Mouse (Mus musculus) layer of hippocampus, adult 8-10 months (tissue): ENCODE results near the gene Kank1. TPM values are rescaled to one million over a fixed set of nuclear protein-coding genes. Genes with fewer than 3 reads are reported as not detected.
A peak's percentile ranks its signal among the peaks of the same experiment; 100 is the strongest.

Experiments
- DNase-seq, 2 experiments: peaks; one replicate each; pipeline ENCODE4 v3.0.0; 2022; ENCODE audit warnings: low spot score in 2 of 2
- total RNA-seq, 4 experiments: library from RNA; stranded (reverse); gene quantifications; 2 replicates each; pipeline ENCODE4 v1.2.4; 2022

Kank1 gene
- 10 to 100 TPM; 16.3 to 18.5 (median 17.4) TPM for total RNA-seq

DNA sequence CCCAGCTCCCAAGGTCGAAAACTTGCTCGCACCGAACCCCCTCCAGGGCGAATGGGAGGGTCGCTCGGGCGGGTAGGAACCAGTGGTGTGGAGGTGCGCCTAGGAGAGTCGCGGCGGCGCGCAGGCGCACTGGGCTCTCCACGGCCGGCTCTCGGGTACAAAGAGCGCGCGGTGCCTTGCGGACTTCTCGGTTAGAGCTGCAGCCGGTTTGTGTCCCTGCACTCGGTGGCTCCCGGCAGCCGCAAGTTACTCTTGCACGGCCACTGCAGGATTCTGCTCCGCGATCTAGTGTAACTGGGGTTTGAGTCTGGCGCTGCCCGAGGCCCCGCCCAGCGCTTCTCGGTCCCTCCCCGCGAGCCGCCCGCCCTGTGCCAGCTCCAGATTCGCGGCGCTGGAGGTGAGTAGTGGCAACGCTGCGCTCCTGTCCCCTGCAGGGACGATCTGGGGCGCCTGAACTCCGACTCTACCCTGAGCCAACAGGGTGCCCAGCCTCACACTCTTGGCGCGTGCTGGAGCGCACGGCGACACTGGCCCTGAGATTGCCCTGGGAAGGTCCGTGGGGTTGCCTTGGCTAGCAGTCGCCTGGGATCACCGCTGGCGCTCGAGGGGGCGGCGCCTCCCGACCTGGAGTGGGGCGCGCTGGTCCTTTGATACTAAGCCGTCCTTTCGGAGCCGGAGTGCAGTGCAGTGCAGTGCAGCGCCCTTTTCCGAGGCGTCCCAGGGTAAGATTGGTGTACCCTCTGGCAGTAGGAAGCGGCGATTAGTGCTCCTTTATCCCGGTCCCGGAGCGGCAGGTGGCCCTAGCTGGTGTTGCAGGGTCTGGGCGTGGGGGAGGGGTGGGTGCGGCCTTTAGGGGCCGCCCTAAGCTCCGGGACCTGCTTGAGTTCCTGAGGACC, at the start of gene Kank1:
TSS of gene Kank1 (plus strand) at position 380 of the 896 bp plus-strand sequence.
- DNase-seq = peak; percentile 9 to 32

- peak in 1 of 2 experiments; percentile 6 for DNase-seq
These were observed 49.1 kb upstream of the Kank1 start for GRCm38 (mm10) chr19:25187681-25188080.

GRCm38 (mm10) chr19:25193751-25194150, 43.0 kb upstream of the Kank1 start:
- no peak for DNase-seq

GRCm38 (mm10) chr19:25200081-25200860, 36.5 kb upstream of the Kank1 start:
- DNase-seq = no peak

DNA sequence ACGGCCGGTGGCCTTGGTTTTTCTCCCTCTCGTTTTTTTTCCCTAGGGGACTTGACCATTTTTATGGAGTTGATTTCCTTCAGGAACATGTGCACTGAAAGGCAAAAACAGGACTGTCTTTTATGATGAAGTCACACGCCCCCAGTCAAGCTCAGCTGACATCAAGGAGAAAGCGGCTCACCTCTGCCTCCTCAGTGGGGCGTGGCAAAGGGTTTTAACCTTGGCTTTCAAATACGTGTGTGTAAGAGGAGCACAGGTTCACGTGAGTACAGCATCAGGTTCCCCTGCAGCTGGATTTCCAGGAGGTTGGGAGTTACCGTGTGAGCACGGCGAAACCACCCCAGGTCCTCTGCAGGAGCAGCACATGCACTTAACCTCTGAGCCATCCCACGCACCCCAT, 33.7 kb upstream of the Kank1 start:
- no peak for DNase-seq

DNA sequence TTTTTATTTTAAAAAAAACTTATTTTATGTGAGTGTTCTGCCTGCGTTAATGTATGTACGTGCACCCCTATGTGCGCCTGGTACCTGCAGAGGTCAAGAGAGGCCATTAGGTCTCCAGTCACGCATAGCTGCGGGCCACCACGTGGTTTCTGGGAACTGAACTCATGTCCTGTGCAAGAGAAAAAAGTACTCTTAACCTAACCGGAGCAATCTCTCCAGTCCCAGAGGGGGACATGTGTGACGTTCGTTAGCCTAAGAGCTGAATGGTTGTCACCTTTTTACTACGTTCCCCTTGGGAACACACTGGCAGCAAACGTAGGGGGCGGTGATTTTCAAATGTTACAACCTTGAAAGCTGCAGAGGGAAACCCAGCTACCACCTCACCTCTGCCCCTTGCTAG, 29.8 kb upstream of the Kank1 start:
- DNase-seq = no peak

- peak; percentile 10 to 18 for DNase-seq
These were observed 28.9 kb upstream of the Kank1 start for GRCm38 (mm10) chr19:25207731-25208361.

DNA sequence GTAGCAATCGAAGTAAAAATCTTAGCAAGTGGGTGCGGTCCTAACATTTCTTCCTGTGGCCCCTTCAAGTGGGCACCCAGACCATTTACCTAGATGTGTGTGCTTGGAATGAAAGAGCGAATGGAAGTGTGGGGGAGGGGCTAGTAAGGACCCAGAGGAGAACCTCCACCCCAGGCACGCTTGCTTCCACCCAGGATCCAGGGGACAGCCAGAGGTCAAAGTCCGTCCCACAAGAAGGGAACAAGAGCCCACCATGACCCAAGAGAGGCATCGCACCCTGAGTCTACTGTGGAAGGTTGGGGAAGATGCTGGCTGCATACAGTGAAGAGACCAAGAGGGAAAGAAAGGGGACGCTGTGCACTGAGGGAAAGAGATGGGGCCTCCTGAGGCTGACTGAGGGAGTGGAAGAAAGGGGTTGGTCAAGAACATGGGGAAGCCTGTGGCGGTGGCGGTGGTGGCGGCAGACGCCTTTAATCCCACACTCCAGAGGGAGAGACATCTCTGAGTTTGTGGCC, 28.1 kb upstream of the Kank1 start:
- no peak for DNase-seq

GRCm38 (mm10) chr19:25220611-25221010, 16.2 kb upstream of the Kank1 start:
- DNase-seq = no peak

- no peak for DNase-seq
These were observed 14.7 kb upstream of the Kank1 start for GRCm38 (mm10) chr19:25221964-25222640.

DNA sequence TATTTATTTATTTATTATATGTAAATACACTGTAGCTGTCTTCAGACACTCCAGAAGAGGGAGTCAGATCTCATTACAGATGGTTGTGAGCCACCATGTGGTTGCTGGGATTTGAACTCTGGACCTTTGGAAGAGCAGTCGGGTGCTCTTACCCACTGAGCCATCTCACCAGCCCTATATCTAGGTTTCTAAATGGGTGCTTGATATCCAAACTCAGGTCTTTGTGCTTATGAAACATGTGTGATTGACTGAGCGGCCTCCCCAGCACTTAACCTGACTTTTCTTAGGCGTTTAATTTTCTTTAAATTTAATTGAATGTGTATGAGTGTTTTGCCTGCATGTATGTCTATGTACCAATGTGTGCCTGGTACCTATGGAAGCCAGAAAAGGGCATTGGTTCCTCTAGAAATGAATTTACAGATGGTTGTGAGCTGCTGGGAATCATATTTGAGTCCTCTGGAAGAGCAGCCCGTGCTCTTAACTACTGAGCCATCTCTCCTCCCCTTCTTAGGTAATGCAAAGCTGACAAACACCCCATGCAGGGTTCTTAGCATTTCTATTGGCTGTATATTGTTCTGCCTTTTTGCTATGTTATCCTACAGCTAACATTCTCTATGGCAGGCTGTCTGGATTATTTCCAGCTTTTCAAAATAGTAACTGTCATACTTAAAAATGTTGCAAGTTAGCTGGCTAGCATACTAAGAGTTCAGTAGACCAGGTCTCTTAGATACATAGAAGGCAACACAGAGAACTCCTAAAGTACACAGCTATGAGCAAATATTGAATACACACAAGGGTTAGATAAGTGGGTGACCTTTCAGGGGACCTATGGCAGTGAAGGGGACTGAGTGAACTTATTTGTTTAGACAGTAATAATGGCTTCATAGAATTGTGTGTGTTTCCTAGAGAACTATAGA, 6.5 kb upstream of the Kank1 start:
- DNase-seq = no peak

- no peak for DNase-seq
These were observed 5.8 kb upstream of the Kank1 start for GRCm38 (mm10) chr19:25230975-25231334.

- DNase-seq = peak in 1 of 2 experiments; percentile 11
These were observed 4.7 kb upstream of the Kank1 start for GRCm38 (mm10) chr19:25232032-25232431.

DNA sequence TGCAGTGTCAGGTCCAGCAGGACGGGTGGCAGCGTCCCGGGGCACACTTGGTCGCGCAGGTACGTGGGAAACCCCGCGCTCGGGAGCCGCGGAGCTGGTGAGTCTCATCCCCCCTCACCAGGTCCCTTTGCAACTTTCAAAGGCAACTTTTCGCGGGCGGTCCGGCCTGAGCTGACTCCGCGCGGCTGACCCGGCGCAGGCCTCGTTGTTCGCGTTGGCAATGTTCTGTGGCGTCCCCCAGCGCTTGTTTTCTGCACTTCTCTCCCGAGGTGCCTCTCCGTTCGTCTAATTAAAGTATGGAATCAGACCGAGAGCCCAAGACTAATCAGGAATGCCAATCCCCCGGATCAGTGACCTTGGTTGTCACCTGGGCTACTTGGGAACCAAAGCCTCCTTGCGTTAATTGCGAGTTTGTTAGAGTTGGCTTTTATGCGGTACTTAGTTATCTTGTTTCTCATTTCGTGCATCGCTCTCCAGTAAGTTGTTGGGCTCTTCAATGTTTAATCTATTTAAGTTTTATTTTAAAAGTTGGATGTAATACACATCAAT, 791 bp downstream of the Kank1 start:
- DNase-seq = peak; percentile 7 to 19

DNA sequence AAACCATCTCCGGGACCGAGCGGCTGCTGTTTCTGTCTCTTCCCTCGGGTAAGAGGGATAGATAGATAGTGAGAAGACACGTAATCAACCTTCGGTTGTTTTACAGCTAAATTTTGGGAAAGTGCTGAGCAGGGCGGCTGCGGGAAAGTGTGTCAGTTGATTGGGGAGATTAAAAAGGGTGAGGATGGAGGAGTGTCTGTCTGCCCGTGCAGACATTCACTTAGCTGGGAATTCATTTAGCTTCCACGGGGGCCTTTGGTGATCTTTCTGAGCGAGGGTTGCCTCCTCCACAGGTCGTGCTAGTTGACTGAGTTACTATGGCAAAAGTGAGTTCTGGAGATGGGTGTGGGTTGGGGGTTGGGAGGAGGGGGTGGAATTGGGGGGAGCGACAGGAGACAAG, 1.3 kb downstream of the Kank1 start:
- DNase-seq = no peak

DNA sequence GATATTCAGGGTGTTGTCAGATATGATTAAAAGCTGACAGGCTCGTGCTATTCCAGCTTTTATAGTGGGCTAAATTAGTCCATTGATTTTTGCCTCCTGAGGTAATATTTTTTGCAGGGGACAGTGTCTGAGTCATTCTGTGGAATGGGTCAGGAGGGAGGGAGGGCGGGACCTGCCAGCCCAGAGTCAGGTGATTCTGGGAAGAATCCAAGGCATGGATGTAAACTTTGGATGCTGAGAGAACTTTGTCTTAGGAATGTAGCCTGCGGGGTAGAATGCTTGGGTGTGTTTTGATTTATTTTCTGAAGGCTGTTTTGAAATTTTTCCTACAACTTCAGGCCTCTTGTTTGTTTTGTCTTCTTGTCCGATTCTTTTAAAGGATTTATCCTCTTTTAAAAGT, 6.8 kb downstream of the Kank1 start:
- DNase-seq = no peak

GRCm38 (mm10) chr19:25246062-25246461, 9.3 kb downstream of the Kank1 start:
- DNase-seq = no peak

DNA sequence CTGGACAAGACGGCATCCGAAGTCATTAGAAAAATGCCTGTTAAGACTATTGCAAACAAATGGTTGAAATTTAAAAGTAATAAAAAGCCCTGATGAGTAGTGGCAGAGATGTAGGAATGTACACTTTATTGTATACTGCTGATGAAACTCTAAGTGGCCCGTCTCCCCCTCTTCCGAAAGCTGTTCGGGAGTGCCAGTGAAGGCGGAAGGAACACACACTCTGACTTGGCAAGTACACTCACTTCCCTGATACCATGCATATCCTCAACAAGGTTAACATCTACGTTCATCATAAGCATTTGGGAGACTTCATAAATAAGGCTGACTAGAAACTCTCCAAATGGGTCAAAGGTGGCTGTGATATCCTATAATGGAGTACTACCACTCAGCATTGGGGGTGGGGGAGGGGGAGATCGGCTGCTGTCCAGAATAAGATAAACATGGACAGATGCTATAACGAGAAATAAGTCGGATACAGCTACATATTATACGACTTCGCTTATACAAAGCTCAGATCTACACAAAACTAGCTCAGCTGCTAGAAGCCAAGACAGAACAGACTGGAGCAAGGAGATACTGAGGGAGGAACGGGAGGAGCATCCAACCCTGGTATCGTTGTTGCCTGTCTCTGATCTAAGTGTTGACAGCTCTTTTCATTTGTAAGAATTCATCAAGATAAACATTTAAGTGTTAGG, 11.2 kb downstream of the Kank1 start:
- no peak for DNase-seq

DNA sequence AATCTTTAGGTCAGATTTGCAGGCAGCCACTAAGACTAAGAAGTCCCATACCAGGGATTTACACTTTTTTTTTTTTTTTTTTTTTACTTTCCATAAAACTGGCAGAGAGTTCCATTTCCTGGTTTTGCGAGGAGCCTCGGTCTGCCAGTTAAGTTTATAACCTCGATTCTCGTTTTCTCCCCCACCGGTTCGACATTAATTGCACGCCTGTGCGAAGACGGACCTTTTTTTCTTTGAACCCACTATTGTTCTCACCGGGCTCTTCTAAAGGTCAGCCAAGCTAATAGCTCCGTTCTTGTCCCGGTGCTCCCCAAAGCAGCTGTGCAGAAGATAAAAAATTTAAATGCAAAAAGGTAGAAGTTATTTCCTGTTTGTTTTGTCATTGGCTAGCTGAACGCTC, 12.5 kb downstream of the Kank1 start:
- no peak for DNase-seq
